Mouse (Mus musculus) hindbrain, embryonic 10.5 days (tissue): ENCODE measurements around the gene 4932415D10Rik. TPM values are rescaled to one million over a fixed set of nuclear protein-coding genes. Genes with fewer than 3 reads are reported as not detected.

ENCODE experiments used
- polyA plus RNA-seq: library from polyadenylated mRNA; unstranded; fragments of >200 nt; fragmentation: Nextera tagmentation; extraction: Ambion mirVana; gene quantifications from 2 replicates; pipeline ENCODE4 v1.2.1, GENCODE M21; 2016

The 4932415D10Rik gene
- polyA plus RNA-seq, 1 experiment from 2014 or later: not detected

Other genes with a start within 250 kb of the 4932415D10Rik start
- 3.5 and 6.2 TPM in 2 replicates for gene BC024063, start 233.2 kb downstream of the 4932415D10Rik start, polyA plus RNA-seq
- gene AU041133, start 188.6 kb downstream of the 4932415D10Rik start, polyA plus RNA-seq: 3.9 and 4.3 TPM in 2 replicates
- 13.4 and 13.5 TPM in 2 replicates for gene Zfp938, start 75.3 kb downstream of the 4932415D10Rik start, polyA plus RNA-seq
- 7.6 and 9.6 TPM in 2 replicates for gene Gm4924, start 37.7 kb upstream of the 4932415D10Rik start, polyA plus RNA-seq
- gene Gm1553, start 176.0 kb upstream of the 4932415D10Rik start, polyA plus RNA-seq: not detected in 2 replicates